Mouse (Mus musculus): Measurements from ENCODE around the gene Herc2.

Gene Herc2

GRCm38 (mm10) chr7:56177371-56177770 is 127.4 kb downstream of the Herc2 start:
- DNase-seq (ENCODE audit: extremely low read depth, insufficient read length, low spot score), result no peak

DNA sequence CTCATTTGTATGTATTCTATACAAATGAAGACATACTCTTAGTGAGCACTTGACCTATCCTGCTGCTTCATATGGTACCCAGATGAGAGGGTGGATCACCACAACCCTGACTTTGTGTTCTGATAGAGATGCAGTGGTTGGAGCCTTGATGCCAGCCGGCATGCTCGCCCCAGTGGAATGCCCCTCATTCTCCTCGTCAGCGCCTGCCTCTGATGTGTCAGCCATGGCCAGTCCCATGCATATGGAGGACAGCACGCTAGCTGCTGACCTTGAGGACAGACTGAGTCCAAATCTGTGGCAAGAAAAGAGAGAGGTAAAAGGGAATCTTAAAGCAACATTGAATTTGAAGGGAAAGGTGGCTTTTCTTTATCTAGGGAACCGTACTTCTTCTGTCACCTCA is 141.0 kb downstream of the Herc2 start:
- no peak for DNase-seq (ENCODE audit: extremely low read depth, insufficient read length, low spot score)

- DNase-seq (ENCODE audit: extremely low read depth, insufficient read length, low spot score), result no peak
Observed at GRCm38 (mm10) chr7:56191661-56192060, 141.7 kb downstream of the Herc2 start.

- no peak for DNase-seq (ENCODE audit: extremely low read depth, insufficient read length, low spot score)
Observed at GRCm38 (mm10) chr7:56201483-56202218, 151.7 kb downstream of the Herc2 start.

DNA sequence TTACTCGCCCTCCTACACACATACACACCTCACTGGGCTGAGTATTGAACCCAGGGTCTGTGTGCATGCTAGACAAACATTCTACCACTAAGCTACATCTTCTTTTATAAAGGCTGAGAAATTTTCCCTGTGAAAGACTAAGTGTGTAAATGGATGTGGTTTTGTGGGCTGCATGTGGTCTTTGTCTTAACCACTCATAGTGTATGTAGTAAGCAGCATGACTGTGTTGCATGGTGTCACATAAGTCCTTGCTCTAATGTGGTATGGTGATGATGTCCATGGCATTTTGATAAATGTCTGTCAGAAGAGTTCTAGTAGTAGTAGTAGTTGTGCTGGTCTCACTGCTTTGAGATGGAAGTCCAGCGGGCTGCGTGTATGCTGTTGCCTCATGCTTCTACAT is 152.8 kb downstream of the Herc2 start:
- DNase-seq (ENCODE audit: extremely low read depth, insufficient read length, low spot score), result no peak

- DNase-seq (ENCODE audit: extremely low read depth, insufficient read length, low spot score), result no peak
Observed at GRCm38 (mm10) chr7:56203286-56203685, 153.3 kb downstream of the Herc2 start.

DNA sequence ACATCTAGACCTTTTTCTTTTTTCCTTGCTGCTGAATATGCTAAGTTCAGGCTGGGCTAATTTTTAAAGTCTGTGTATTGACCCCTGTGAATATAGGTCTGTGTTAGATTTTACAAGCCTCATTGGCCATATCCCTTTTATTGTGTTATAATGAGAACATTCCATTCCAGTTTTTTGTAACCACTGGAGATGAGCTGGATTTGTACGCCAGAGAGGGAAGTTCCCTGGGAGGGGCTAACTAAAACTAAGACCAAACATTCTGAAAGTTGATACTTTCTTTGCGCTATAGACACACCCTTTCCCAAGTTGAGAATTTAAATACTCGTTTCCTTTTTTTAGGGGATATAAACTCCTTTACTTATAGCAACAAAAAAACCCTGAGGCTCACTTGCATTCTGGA is 154.9 kb downstream of the Herc2 start:
- DNase-seq (ENCODE audit: extremely low read depth, insufficient read length, low spot score), result no peak

DNA sequence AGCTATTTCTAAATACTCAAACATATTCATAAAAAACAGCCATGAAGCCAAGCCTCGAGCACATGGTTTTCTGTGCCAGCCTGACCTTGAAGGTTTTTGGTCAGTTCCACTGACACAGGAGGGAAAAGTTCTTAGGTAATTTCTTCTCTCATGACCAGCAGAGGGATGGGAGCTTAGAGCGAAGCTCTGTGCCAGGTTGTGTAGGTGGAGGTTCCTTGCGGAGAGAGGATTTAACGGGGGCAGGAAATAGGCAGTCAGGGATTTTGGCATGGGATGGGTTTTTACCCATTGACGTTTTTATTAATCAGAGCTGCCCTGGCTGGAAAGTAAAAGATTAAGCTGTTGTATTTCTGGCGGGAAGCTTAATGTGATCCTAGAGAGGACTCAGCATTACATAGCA is 170.8 kb downstream of the Herc2 start:
- DNase-seq (ENCODE audit: extremely low read depth, insufficient read length, low spot score), result no peak

DNA sequence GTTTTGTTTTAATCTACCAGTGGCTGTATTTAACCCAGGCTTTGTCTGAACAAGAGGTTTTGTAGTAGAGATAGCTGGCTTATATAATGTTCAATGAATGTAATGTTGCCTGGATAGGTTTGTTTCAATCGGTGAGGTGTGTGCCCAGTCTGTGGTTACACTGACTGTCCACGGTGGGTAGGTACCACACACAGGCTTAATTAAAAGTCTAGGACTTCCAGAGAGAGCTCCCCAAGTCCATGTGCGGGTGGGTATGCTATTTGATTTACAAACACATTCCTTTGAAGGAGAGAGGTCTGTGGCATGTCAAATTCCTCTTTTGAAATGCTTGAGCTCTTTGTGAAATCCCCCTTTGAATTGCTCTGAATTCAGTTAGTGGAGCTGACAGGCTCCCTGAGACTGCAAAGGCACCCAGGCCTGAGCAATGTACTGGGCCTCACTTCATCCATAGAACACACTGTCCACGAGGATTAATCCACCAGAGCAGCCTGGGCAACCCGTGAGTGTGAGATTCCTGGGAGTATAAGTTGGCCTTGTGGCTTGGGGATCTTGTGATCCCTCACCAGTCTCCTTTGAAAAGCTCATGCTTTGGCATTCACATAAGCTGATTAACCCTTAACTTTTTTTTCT is 185.9 kb downstream of the Herc2 start:
- no peak for DNase-seq (ENCODE audit: extremely low read depth, insufficient read length, low spot score)

DNA sequence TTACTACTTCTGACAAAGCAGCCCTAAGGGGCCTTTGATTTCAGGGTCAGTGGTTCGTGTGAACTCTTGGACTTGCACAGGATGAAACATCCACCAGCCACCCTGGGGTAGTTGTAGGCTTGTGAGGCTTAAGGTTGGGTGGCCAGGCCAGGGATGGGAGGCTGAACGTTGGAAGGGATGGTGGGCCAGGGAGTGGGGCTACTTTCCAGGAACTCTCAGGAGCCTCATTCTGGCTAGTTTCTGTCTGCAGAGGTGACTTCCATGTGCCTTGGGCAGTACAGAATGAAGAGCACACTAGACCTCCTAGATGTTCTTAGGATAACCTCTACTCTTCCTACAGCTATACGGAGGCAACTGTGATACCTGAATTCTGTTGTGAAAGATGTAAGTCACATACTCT is 186.6 kb downstream of the Herc2 start:
- no peak for DNase-seq (ENCODE audit: extremely low read depth, insufficient read length, low spot score)

- DNase-seq (ENCODE audit: extremely low read depth, insufficient read length, low spot score), result no peak
Observed at GRCm38 (mm10) chr7:56239543-56239942, 189.5 kb downstream of the Herc2 start, which contains the start of gene Oca2. Oca2 (plus strand) TSS chr7:56239760.

DNA sequence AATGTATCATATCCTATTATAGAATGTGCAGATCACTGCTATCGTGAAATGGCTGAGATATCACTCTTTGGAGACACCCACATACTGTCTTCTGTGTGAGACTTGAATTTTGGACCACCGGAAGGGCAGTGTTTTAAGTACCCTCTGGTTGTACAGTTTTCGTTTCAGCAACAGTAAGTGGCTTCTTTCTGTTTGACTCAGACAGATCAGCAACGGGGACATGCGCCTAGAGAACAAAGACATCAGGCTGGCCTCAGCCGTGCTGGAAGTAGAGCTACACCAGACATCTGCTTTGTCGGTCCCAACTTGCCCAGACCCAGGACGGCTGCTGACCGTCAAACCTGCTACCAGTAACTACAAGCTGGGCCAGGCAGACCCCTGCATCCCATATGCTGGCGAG is 204.6 kb downstream of the Herc2 start:
- DNase-seq (ENCODE audit: extremely low read depth, insufficient read length, low spot score), result no peak

DNA sequence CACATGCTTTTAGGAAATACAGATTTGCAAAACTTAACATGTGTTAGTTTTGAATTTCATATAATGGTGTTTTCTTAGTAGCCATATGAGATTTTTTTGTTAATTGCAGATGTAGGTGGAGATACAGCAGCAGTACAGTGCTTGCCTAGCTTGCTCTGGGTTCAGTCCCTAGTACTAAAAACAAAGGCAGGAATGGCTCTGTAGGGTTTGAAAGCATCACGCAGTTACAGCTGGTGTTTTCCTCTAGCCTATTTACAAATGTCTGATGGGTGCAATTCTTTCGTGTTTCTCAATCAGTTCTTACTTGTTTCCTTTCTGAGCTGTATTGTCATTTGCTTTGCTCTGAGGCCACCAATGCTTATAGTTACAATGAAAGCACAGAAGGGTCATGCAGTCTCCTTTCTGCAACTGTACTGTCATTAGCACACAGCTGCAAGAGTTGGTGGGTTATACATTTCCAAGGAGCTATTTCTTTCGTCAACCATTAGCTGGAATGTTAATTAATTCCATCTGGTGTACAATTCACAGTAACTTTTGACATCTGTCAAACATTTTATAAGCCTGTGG is 208.0 kb downstream of the Herc2 start:
- DNase-seq (ENCODE audit: extremely low read depth, insufficient read length, low spot score), result no peak

DNA sequence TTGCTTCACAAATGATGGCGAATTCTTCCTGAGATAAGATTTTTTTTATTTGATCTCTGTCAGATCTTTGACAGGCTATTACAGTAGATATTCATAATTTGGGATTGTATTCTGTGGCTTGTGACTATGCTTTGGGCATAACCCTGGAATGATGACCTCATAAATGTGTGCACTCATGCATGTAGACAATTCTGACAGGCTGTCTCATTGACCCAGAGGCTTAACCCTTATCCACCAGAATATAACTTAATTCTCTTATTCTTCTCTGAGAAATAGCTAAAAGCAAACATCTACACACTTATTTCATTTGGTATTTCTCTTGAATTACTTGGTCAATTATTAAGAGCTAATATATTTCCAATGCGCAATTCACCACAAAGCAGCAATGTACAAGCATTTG is 227.5 kb downstream of the Herc2 start:
- DNase-seq (ENCODE audit: extremely low read depth, insufficient read length, low spot score), result no peak

Data from 3134 (cell line).